Mouse (Mus musculus): ENCODE measurements around the gene Ccdc62. TPM values are rescaled to one million over a fixed set of nuclear protein-coding genes. Genes with fewer than 3 reads are reported as not detected.
A peak's percentile ranks its signal among the peaks of the same experiment; 100 is the strongest.

Ccdc62 gene
- total RNA-seq (2022), result 1 to 10 TPM; 2.0 to 9.8 (median 6.1) TPM

DNA sequence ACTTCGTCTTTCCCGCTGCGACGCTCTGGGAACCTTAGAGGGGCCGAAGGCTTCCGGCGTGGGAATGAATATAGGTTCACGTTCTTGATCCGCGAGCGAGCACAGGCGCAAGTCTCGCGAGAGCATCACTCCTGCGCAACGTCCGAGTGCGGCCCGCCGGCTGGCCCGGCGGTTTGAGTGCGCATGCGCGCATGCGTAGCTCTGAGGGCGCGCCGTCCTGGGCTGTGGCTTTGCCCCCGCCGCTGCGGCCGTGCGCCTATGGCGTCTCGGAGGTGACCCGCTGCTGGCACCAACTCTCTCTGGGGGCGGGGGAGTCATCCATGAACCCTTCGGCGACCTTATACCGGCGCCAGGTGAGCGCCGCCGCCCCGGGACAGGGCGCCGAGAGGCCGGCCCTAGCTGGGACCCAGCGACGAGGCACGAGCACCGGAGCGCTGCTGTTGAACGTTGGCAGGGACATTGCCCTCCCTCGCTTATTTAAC, at the start of gene Ccdc62:
Gene Ccdc62, plus strand, starts transcription at position 172 of the 482 bp plus-strand sequence.
- peak; percentile 86 for DNase-seq

DNA sequence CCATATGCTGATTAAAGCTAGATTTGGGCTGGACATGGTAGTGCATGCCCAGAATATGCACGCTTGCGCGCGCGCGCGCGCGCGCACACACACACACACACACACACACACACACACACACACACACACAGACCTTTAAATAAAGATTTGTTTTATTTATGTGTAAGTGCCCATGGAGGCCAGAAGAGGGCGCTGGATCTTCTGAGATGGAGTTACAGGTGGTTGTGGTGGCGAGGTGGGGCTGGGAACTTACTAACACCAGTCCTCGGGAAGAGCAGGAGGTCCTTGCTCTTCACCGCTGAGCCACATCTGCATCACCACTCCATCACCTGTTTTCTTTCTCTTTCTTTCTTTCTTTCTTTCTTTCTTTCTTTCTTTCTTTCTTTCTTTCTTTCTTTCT, 49.7 kb upstream of the Ccdc62 start:
- no peak for DNase-seq

DNA sequence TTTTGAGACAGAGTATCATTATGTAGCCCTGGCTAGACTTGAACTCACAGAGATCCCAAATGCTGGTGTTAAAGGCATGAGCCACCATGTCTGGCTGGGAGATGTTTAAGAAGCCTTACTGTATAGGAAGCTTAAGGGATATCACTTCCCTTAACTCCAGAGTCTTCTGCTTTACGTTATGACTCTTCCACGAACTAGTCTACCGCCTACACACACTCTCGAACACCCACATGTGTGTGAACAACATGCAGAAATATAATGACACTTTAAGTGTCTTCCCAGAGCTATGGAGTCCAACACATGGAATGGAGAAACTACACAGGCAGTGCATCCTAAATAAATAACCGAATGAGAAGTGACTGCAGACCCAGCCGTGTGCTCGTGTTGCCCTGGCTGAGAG, 46.6 kb upstream of the Ccdc62 start:
- no peak for DNase-seq

DNA sequence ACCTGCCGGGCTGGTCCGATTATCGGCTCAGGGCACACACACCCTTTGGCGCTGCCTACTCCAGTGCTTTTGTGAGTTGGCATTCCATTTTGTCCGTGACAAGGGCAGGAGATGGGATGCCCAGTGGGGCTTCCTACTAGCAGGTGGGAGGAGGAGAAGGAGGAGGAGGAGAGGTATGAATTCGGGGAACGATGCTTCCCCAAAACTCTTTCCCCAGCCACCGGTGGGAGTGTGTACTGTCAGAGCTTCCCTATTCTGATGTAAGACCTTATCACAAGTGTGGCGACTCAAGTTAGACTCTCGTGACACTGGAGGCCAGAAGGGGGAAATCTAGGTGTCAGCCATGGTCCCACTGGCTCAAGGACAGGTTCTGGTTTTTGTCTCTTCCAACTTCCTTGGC, 46.1 kb upstream of the Ccdc62 start:
- DNase-seq, result no peak

DNA sequence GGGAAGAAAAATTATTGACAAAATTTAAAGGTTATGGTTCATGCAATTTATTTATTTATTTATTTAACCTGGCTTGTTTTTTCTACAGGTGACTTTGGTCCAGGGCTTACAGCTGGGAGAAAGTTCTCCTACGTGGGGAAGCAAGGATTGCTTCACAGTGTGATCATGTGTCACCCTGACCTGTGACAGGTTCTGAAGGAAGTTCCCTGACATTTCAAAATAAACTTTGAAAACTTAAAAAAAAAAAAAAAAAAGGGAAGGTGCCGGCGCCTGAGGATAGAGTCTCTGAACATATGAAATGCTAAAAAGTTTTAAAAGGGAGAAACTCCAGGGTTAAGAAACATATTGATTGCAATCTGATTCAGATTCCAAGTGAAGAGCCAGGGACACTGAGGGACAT, 44.1 kb upstream of the Ccdc62 start:
- no peak for DNase-seq

DNA sequence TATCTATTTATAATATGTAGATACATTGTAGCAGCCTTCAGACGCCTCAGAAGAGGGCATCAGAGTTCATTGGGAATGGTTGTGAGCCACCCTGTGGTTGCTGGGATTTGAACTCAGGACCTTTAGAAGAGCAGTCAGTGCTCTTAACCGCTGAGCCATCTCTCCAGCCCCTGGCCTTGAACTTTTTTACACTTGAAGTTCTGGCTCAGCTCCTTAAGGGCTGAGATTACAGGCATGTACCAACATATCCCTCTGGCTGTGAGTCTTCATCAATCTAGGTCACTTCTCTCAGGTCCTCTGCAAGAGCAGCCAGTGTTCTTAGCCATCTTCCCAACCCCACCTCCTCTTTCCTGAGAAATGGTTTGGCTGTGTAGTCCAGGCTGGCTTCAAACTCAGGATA, 40.2 kb upstream of the Ccdc62 start:
- no peak for DNase-seq

DNA sequence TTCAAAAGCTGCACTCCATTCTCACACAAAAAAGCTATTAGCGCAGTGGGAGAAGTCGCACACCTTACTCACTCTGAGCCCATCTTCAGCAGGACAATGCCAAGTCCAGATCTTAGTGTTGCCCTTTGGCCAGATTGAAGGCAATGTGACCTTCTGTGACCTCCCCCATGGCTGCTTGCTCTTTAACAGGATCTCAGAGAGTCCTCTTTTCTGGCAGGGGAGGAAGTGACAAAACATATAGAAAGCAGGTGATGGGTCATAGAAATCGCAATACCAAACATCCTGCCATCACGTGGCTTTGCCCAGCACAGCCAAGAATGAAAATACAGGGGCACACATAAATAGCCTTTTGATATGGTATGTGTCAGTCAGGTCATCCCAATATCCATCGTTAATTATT, 39.5 kb upstream of the Ccdc62 start:
- no peak for DNase-seq

DNA sequence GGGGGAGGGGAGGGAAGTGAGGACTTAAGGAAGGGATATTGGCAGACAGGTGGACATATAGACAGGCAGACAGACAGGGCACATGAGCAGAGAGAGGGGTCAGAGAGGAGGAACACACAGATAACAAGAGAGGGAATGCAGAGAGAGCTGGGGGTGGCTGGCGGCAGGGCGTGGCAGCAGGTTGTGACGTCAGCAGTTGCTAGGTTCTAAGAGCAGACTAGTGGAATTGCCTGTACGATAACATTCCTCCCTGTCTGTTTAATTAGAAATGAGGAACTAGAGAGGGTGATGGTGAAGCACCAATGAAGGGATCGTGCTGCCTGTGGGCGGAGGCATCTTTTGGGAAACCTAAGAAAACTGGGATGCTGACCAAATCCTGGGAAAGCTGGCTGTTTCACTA, 38.8 kb upstream of the Ccdc62 start:
- no peak for DNase-seq

DNA sequence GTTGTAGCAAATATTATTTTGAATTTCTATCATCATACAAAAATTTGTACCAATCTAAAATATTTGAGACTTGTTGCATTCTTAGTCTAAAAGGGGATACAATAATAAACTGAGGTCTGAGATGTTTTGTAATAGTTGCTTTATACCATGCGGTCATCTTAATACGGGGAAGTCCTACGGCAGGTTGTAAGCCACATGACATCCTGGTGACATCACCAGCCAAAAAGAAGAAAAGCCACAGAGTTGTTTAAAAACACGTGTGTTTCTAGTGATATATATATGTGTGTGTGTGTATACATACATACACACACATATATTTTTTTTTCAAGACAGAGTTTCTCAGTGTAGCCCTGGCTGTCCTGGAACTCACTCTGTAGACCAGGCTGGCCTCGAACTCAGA, 37.0 kb upstream of the Ccdc62 start:
- DNase-seq, result no peak

DNA sequence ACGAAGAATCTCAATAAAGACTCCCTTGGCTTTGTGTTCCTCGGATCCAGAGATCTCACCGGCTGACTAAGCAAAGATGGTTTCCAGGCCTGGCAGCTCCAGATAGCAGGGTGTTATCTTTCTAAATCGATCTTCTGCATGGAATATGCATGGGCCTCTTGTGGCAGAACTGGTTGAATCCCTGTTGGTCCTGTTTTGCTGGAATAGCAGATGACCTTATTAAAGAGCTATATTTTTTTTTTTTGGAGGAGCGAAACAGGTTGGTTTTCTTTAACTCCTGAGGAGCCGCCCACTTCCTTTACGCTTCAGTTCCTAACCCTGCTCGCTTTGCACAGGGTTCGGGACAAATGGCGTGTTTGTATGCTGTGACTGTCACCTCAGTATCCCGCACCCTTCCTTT, 34.1 kb upstream of the Ccdc62 start:
- no peak for DNase-seq

DNA sequence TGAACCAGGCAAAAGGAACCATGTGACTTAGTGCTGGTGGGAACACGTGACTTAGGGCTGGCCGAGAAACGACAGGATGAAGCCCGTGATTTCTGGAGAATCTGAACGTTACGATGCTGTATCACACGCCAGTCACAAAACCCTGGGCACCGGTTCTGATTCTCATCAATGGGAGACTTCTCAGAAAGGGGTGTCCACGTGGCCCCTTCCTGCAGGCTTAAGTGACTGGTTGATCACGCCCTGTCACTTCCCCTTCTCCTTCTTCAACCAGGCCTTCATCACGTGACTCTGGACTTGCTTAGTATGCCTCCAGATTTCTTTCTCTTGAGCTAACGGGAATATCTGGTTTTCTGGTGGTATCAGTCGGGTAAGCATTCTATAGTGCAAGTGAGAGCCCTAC, 33.1 kb upstream of the Ccdc62 start:
- no peak for DNase-seq

DNA sequence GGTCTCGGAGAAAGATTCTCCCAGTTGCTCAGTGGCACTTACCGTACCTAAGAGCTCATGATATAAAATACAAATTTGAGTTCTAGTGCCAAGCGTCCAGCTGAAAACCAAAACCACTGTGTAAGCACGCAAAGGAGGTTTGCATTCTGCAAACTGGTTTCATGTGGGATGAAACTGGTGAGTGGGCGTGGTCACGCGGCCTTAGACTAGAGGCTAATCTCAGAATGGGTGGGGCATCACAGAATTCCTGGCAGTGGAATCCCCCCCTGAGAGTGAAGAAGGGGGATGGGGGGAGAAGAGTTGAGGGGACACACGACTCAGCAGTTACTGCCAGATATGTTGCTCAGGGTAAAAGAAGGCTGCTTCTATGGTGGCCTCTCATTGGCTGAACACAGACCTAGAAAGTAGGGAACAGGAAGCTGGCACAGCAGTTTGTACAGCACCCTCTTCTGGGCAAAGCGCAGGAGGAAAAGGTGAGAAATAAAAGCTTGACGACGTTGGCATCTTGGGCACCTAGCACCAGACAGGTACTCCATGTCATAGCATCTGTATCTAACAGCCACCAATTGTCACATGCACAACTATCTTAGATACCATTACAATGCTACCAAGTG, 26.3 kb upstream of the Ccdc62 start:
- no peak for DNase-seq

DNA sequence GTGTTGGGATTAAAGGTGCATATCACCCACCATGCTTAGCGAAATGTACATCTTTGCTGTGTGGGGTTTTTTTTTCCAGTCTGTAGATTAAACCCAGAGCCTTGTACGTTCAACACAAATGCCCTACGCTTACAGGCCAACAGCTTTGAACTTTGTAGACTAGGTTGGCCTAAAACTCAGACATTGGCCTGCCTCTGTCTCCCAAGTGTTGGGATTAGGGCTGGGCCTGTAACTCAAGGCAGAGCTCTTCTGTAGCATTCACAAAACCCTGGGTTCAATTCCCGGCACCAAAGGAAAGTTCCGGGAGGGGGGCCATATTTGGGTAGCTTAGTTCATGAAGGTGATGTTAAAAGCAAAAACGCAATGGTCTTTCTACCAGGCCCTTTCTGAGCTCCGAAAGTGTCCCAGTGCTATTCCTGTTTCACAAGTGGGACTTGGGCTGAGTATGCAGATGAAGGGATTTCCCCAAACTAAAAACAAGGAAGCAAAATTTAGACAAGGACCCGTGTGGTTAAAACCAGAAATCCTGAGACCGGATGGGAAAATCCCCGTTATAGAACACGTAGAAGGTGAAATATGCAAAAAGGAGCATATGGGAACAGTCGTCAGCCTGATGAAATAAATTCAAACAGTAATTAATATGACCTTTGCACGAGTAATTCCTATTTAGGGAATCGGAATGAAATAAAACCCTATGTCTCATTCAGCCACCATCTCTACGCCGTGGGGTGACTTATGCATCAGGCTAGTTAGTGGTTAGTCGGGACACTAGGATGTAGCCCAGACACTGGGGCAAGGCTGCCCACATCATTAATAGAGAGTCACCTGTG, 24.1 kb upstream of the Ccdc62 start:
- no peak for DNase-seq

DNA sequence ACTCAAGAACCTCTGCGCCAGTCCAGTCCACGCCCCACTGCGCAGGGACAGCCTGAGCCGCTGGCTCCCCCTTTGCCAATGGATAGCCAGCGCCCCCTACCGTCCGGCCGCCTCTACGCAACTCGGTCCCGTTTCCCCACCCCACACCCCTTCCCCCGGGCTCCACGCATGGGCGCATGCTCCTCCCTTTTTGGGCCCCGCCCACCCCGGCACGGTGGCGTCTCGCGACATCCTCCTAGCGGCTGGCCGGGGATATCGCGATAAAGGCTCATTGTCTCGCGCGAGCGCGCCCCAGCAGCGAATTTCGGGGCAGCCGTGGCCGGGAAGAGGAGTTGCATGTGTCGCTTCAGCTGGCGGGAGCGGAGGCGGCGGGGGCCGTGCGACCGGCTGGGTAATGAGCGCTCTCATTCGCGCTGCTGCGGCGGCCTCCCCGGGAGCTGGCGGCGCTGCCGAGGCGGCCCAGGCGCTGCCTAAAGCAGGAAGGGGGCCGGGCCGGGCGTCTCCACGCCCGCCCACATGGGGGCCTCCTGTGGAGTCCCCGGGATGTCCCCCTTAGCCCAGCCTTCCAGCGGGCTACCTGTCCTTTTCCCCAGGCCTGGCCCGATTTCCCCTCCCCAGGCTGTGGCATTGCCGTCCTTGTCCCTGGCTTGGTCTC, 23.4 kb upstream of the Ccdc62 start, which contains the start of gene Denr:
Gene Denr, plus strand, starts transcription at position 200 of the 655 bp plus-strand sequence.
- peak; percentile 97 for DNase-seq

DNA sequence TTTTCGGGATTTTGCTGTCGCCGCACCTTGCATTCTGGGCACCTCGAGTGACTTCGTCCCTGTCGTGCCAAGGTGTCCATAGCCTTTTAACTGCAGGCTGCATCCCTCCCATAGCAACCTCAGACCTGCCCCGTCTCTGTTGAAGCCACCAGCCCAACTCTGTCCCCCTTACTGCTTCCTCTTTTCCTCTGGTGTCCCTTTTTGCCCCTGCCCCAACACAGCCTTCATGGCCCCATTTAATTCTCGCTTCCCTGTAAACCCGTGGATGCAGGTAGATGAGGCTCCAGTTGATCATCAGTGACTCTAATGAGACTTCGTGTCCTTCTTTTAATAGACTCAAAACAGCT, 22.9 kb upstream of the Ccdc62 start:
- DNase-seq, result no peak

DNA sequence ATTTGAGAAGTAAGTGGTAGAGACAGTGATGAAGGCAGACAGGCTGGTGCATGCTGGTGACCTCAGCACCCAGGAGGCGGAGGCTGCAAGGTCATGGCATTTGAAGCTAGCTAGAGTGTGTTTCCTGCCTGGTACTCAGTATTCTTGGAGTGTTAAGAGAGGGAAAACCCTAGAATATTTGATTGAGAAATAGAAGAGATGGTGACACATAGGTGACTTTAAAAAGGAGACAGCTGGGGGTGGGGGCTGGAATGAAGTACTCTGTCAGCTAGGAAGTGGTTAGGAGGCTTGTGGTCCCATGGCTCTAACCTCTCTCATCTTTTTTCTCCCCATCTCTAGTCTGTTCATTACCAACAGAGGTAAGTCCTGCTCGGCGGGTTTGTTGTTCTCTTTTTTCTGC, 15.6 kb upstream of the Ccdc62 start:
- peak; percentile 37 for DNase-seq

DNA sequence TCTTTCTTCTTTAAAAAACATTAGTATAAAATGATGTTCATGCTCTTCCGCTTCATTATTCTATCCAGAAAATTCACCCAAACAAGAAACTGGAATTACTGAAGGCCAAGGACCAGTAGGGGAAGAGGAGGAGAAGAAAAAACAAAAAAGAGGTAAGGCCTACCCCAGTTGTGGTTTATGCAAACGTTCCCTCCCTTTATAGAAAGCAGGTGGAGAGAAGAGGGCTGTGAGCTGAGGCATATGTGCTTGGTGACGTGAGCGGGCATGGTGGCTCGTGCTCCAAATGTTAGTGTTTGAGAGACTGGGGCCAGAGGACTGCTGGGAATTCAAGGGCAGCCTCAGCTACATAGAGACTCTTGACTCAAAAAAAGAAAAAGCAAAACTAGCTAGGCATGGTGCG, 8.4 kb upstream of the Ccdc62 start:
- DNase-seq, result no peak

DNA sequence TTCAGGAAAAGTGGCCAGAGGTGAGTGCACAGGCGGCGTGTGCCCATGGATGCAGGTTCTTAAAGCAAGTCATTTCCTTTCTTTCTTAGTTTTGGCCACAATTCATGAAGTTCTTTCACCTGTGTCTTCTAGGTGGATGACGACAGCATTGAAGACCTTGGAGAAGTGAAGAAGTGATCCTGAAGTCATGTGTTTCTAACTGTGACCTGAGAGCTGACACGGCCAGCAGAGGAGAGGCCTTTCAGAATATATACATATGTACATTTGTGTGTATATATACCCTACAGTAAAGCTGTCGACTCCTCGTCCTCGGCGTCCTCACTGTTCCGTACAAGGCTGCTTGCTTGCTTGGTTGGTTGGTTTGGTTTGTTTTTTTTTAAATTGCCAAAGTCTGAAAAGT, 3.4 kb upstream of the Ccdc62 start, which contains the start of gene Gm43518:
Gene Gm43518, plus strand, starts transcription at position 301 of the 400 bp plus-strand sequence.
- DNase-seq, result no peak

DNA sequence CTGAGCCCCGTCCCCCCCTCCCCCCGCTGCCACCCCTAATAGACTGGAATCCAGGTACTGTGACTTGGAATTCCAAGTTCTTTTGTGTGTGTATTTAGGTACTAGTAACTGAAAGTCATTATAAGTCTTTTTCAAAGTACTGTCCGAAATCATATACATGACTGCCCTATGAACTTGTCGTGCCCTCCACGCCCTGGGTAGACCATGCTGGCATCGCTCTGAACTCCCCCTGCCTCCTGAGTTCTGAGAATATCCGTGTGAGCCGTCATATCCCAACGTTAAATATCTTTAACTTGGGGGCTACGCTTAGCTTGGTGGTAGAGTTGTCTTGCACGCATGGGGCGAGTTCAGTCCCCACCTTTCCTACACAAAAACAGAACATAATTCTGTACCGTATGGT, 652 bp downstream of the Ccdc62 start:
- DNase-seq, result no peak

DNA sequence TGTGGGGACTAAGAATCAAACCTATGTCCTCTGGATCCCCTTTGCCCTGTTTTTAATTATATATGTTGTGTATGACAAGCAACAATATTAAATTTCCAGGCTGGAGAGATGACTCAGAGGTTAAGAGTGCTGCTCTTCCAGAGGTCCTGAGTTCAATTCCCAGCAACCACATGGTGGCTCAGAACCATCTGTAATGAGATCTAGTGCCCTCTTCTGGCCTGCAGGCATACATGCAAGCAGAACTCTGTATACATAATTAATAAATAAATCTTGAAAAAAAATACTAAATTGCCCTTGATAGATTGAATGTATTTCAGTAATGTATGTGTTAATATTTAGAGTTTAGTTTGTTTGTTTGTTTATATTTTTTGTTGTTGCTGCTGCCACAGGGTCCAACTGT, 2.4 kb downstream of the Ccdc62 start:
- no peak for DNase-seq

DNA sequence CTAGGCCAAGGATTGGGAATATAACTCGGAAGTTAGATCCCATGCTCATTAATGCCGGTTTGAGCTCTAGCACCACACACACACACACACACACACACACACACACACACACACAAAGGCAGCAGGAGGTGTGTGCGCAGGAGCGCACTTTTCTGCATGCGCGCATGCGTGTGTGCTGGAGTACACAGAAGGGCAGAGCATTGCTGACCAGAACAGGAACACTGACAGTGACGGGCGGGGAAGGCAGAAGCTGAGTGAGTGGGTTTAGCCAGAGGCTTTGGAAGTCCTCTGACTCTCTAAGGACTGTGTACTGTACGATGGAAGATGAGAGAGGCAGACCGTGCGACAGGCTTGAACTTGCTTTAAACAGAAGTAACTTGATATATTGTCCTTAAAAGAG, 3.1 kb downstream of the Ccdc62 start:
- DNase-seq, result no peak

DNA sequence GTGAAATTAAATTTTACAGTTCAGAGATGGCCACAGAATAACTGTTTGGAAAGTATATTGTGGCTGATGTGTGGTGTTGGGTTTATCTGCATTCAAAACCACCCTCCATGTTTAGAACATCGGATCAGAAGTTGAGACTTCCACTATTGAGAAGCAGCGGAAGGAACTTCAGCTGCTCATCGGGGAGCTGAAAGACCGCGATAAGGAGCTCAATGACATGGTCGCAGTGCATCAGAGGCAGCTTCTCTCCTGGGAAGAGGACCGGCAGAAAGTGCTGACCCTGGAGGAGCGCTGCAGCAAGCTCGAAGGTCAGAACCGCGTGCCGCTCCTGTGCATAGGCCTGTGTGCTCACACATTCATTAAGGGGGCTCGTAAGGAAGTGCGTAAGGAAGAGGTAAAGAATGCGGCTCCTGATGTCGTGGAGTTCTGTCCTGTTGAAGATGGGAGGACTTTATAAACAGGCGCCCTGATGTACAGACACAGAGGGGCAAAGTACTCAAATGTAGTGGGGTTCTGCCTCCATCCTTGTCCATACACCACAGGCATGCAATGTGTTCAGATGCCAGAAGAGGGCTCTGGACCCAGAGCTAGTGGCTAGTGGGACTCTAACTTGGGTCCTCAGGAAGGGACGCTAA, 3.6 kb downstream of the Ccdc62 start:
- DNase-seq, result no peak

DNA sequence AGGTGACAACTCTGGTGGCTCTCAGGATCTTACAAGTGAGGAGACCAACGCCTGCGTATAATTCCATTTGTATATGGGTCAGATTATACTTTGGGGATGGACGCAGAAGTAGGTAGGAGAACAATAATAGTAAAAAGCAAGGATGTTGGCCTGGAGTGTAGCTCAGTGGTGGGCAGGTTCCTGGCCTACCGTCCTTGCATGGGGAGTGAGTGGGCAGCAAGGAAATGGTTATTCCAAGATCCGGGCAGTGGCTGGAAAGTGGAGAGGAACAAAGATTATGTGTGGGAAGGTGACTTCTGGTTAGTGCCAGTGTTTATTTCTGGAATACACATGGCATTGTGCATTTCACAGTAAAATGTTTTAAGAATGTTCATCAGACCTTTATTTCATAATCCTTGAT, 5.5 kb downstream of the Ccdc62 start:
- no peak for DNase-seq
